Mouse (Mus musculus) lung, postnatal 0 days (tissue): ENCODE measurements at regions not wholly inside any gene's neighbourhood (a gene's known extent, or its start where the extent isn't known, plus 50 kb on each side); places are given as distances from the start of the nearest gene placed in this dataset.

Source experiments
- CTCF ChIP-seq: IDR thresholded peaks from 2 replicates; pipeline ENCODE4 v1.5.1; 2016; ENCODE audit warnings: antibody characterized with exemption, mild to moderate bottlenecking
- EP300 ChIP-seq: IDR thresholded peaks from 2 replicates; pipeline ENCODE4 v1.6.1; 2016; ENCODE audit warnings: antibody characterized with exemption, mild to moderate bottlenecking, control low read depth

DNA sequence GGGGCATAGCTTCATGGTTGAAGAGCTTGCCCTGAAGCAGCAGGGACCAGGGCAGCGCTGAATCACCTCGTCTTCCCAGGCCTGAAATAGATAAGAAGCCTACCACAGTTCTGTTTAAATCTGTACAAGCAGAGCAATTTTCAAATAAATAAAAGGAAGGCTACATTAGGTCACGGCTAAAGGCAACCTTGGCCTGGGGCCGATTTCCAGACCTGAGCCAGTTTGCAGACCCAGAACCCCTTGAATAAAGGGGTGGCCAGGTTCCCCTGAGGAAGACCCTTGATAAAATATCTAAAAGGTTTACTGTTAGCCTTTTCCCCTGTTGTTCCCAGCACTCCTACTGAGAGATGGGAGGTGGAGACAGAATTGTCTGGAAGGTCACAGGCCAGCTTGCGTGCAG, 160.9 kb downstream of the Fndc1 start:
- TF ChIP-seq CTCF, result no peak
- TF ChIP-seq EP300, result no peak
